Mouse (Mus musculus): ENCODE results near the gene Slc6a16. TPM values are rescaled to one million over a fixed set of nuclear protein-coding genes. Genes with fewer than 3 reads are reported as not detected.

The Slc6a16 gene
- total RNA-seq, 2 experiments from 2014 or later: not detected

GRCm38 (mm10) chr7:45305275-45305674, 64.4 kb downstream of the Slc6a16 start:
- peak; percentile 56 for ATAC-seq (replicated peaks; ENCODE audit: poor library complexity, severe bottlenecking)

GRCm38 (mm10) chr7:45308551-45309240, 67.8 kb downstream of the Slc6a16 start:
- peak; percentile 65 for ATAC-seq (replicated peaks; ENCODE audit: poor library complexity, severe bottlenecking)

- ATAC-seq (replicated peaks; ENCODE audit: poor library complexity, severe bottlenecking): peak; percentile 76
Measured at GRCm38 (mm10) chr7:45309455-45309854, 68.6 kb downstream of the Slc6a16 start.

- no peak for ATAC-seq (replicated peaks; ENCODE audit: poor library complexity, severe bottlenecking)
Measured at GRCm38 (mm10) chr7:45312023-45312422, 71.1 kb downstream of the Slc6a16 start.

- ATAC-seq (replicated peaks; ENCODE audit: poor library complexity, severe bottlenecking): no peak
Measured at GRCm38 (mm10) chr7:45312686-45313453, 72.0 kb downstream of the Slc6a16 start.

GRCm38 (mm10) chr7:45313495-45313894, 72.6 kb downstream of the Slc6a16 start:
- ATAC-seq (replicated peaks; ENCODE audit: poor library complexity, severe bottlenecking): no peak

- no peak for ATAC-seq (replicated peaks; ENCODE audit: poor library complexity, severe bottlenecking)
Measured at GRCm38 (mm10) chr7:45315182-45315701, 74.4 kb downstream of the Slc6a16 start.

GRCm38 (mm10) chr7:45316536-45316935, 75.7 kb downstream of the Slc6a16 start:
- no peak for ATAC-seq (replicated peaks; ENCODE audit: poor library complexity, severe bottlenecking)

- ATAC-seq (replicated peaks; ENCODE audit: poor library complexity, severe bottlenecking): no peak
Measured at GRCm38 (mm10) chr7:45322245-45322644, 81.4 kb downstream of the Slc6a16 start.

Other genes starting within 250 kb of the Slc6a16 start
Only the 30 nearest of the 38 such genes appear.
- gene Prr12, start 188.2 kb upstream of the Slc6a16 start, total RNA-seq (2014; fragmentation: Nextera tagmentation): 21.1 and 29.6 TPM in 2 replicates
- 1.7 and 4.1 TPM in 2 replicates for gene Prr12, start 188.2 kb upstream of the Slc6a16 start, total RNA-seq (2017)
- 42.2 and 57.2 TPM in 2 replicates for gene Nosip, start 178.7 kb upstream of the Slc6a16 start, total RNA-seq (2014; fragmentation: Nextera tagmentation)
- gene Nosip, start 178.7 kb upstream of the Slc6a16 start, total RNA-seq (2017): 49.4 and 63.1 TPM in 2 replicates
- 6.8 and 9.4 TPM in 2 replicates for gene Prrg2, start 178.4 kb upstream of the Slc6a16 start, total RNA-seq (2014; fragmentation: Nextera tagmentation)
- gene Prrg2, start 178.4 kb upstream of the Slc6a16 start, total RNA-seq (2017): 4.8 and 5.3 TPM in 2 replicates
- 2.2 and 11.6 TPM in 2 replicates for gene Rcn3, start 148.9 kb upstream of the Slc6a16 start, total RNA-seq (2014; fragmentation: Nextera tagmentation)
- 4.1 and 7.0 TPM in 2 replicates for gene Rcn3, start 148.9 kb upstream of the Slc6a16 start, total RNA-seq (2017)
- gene Fcgrt, start 137.2 kb upstream of the Slc6a16 start, total RNA-seq (2014; fragmentation: Nextera tagmentation): 2.1 and 3.8 TPM in 2 replicates
- gene Fcgrt, start 137.2 kb upstream of the Slc6a16 start, total RNA-seq (2017): 2.7 and 3.6 TPM in 2 replicates
- 3,834 and 4,027 TPM in 2 replicates for gene Rps11, start 116.6 kb upstream of the Slc6a16 start, total RNA-seq (2014; fragmentation: Nextera tagmentation)
- 963 and 1,110 TPM in 2 replicates for gene Rps11, start 116.6 kb upstream of the Slc6a16 start, total RNA-seq (2017)
- gene Rpl13a, start 112.3 kb upstream of the Slc6a16 start, total RNA-seq (2014; fragmentation: Nextera tagmentation): 3,523 and 3,605 TPM in 2 replicates
- 3,792 and 4,750 TPM in 2 replicates for gene Rpl13a, start 112.3 kb upstream of the Slc6a16 start, total RNA-seq (2017)
- not detected in 2 replicates for gene Gm45713, start 104.9 kb upstream of the Slc6a16 start, total RNA-seq (2014; fragmentation: Nextera tagmentation)
- 0.10 and 0.13 TPM in 2 replicates for gene Gm45713, start 104.9 kb upstream of the Slc6a16 start, total RNA-seq (2017)
- 7.4 and 8.2 TPM in 2 replicates for gene Flt3l, start 104.7 kb upstream of the Slc6a16 start, total RNA-seq (2014; fragmentation: Nextera tagmentation)
- gene Flt3l, start 104.7 kb upstream of the Slc6a16 start, total RNA-seq (2017): 2.3 and 5.7 TPM in 2 replicates
- 74.2 and 91.6 TPM in 2 replicates for gene Pih1d1, start 86.8 kb upstream of the Slc6a16 start, total RNA-seq (2014; fragmentation: Nextera tagmentation)
- gene Pih1d1, start 86.8 kb upstream of the Slc6a16 start, total RNA-seq (2017): 48.8 and 58.4 TPM in 2 replicates
- gene Aldh16a1, start 86.5 kb upstream of the Slc6a16 start, total RNA-seq (2014; fragmentation: Nextera tagmentation): 53.4 and 59.8 TPM in 2 replicates
- 31.2 and 42.5 TPM in 2 replicates for gene Aldh16a1, start 86.5 kb upstream of the Slc6a16 start, total RNA-seq (2017)
- gene Slc17a7, start 77.1 kb upstream of the Slc6a16 start, total RNA-seq (2014; fragmentation: Nextera tagmentation): 0.17 TPM in 1 of 2 replicates, not detected in the other
- not detected in 2 replicates for gene Slc17a7, start 77.1 kb upstream of the Slc6a16 start, total RNA-seq (2017)
- gene Gfy, start 61.5 kb upstream of the Slc6a16 start, total RNA-seq (2014; fragmentation: Nextera tagmentation): not detected in 2 replicates
- gene Gfy, start 61.5 kb upstream of the Slc6a16 start, total RNA-seq (2017): not detected in 2 replicates
- gene Pth2, start 60.1 kb upstream of the Slc6a16 start, total RNA-seq (2014; fragmentation: Nextera tagmentation): not detected in 2 replicates
- not detected in 2 replicates for gene Pth2, start 60.1 kb upstream of the Slc6a16 start, total RNA-seq (2017)
- gene Ccdc155, start 36.2 kb upstream of the Slc6a16 start, total RNA-seq (2014; fragmentation: Nextera tagmentation): not detected in 2 replicates
- 0.26 and 0.67 TPM in 2 replicates for gene Ccdc155, start 36.2 kb upstream of the Slc6a16 start, total RNA-seq (2017)
- 2.3 and 9.5 TPM in 2 replicates for gene Dkkl1, start 28.9 kb upstream of the Slc6a16 start, total RNA-seq (2014; fragmentation: Nextera tagmentation)
- 0.77 TPM in 1 of 2 replicates, not detected in the other for gene Dkkl1, start 28.9 kb upstream of the Slc6a16 start, total RNA-seq (2017)
- 0.62 TPM in 1 of 2 replicates, not detected in the other for gene Tead2, start 25.3 kb upstream of the Slc6a16 start, total RNA-seq (2014; fragmentation: Nextera tagmentation)
- not detected in 2 replicates for gene Tead2, start 25.3 kb upstream of the Slc6a16 start, total RNA-seq (2017)
- gene Cd37, start 2.0 kb upstream of the Slc6a16 start, total RNA-seq (2014; fragmentation: Nextera tagmentation): 104 and 177 TPM in 2 replicates
- gene Cd37, start 2.0 kb upstream of the Slc6a16 start, total RNA-seq (2017): 59.5 and 69.2 TPM in 2 replicates
- gene Slc6a21, start 36.4 kb downstream of the Slc6a16 start, total RNA-seq (2014; fragmentation: Nextera tagmentation): not detected in 2 replicates
- gene Slc6a21, start 36.4 kb downstream of the Slc6a16 start, total RNA-seq (2017): not detected in 2 replicates
- 5.4 and 6.3 TPM in 2 replicates for gene Trpm4, start 92.7 kb downstream of the Slc6a16 start, total RNA-seq (2014; fragmentation: Nextera tagmentation)
- 2.4 and 3.9 TPM in 2 replicates for gene Trpm4, start 92.7 kb downstream of the Slc6a16 start, total RNA-seq (2017)
- not detected in 2 replicates for gene Hrc, start 94.2 kb downstream of the Slc6a16 start, total RNA-seq (2014; fragmentation: Nextera tagmentation)
- gene Hrc, start 94.2 kb downstream of the Slc6a16 start, total RNA-seq (2017): not detected in 2 replicates
- gene Ppfia3, start 125.9 kb downstream of the Slc6a16 start, total RNA-seq (2014; fragmentation: Nextera tagmentation): 1.2 TPM in 1 of 2 replicates, not detected in the other
- not detected in 2 replicates for gene Ppfia3, start 125.9 kb downstream of the Slc6a16 start, total RNA-seq (2017)
- not detected in 2 replicates for gene Lin7b, start 129.5 kb downstream of the Slc6a16 start, total RNA-seq (2014; fragmentation: Nextera tagmentation)
- 1.9 TPM in 1 of 2 replicates, not detected in the other for gene Lin7b, start 129.5 kb downstream of the Slc6a16 start, total RNA-seq (2017)
- gene Snrnp70, start 154.7 kb downstream of the Slc6a16 start, total RNA-seq (2014; fragmentation: Nextera tagmentation): 259 and 270 TPM in 2 replicates
- gene Snrnp70, start 154.7 kb downstream of the Slc6a16 start, total RNA-seq (2017): 374 and 382 TPM in 2 replicates
- gene Kcna7, start 164.6 kb downstream of the Slc6a16 start, total RNA-seq (2014; fragmentation: Nextera tagmentation): not detected in 2 replicates
- not detected in 2 replicates for gene Kcna7, start 164.6 kb downstream of the Slc6a16 start, total RNA-seq (2017)
- gene Ntf5, start 172.6 kb downstream of the Slc6a16 start, total RNA-seq (2014; fragmentation: Nextera tagmentation): not detected in 2 replicates
- not detected in 2 replicates for gene Ntf5, start 172.6 kb downstream of the Slc6a16 start, total RNA-seq (2017)
- gene Lhb, start 179.7 kb downstream of the Slc6a16 start, total RNA-seq (2014; fragmentation: Nextera tagmentation): not detected in 2 replicates
- gene Lhb, start 179.7 kb downstream of the Slc6a16 start, total RNA-seq (2017): not detected in 2 replicates
- 27.1 and 32.4 TPM in 2 replicates for gene Gys1, start 193.8 kb downstream of the Slc6a16 start, total RNA-seq (2014; fragmentation: Nextera tagmentation)
- gene Gys1, start 193.8 kb downstream of the Slc6a16 start, total RNA-seq (2017): 20.3 and 21.3 TPM in 2 replicates
- gene Ruvbl2, start 197.0 kb downstream of the Slc6a16 start, total RNA-seq (2014; fragmentation: Nextera tagmentation): 90.0 and 147 TPM in 2 replicates
- 191 and 250 TPM in 2 replicates for gene Ruvbl2, start 197.0 kb downstream of the Slc6a16 start, total RNA-seq (2017)
- gene Ftl1, start 218.8 kb downstream of the Slc6a16 start, total RNA-seq (2014; fragmentation: Nextera tagmentation): 1,113 and 1,886 TPM in 2 replicates
- 1,040 and 1,064 TPM in 2 replicates for gene Ftl1, start 218.8 kb downstream of the Slc6a16 start, total RNA-seq (2017)